Mouse (Mus musculus) lung, adult 2 months (tissue): ENCODE measurements at regions not wholly inside any gene's neighbourhood (a gene's known extent, or its start where the extent isn't known, plus 50 kb on each side); places are given as distances from the start of the nearest gene placed in this dataset.

Source experiments
- DNase-seq: peaks from one replicate; pipeline ENCODE4 v3.0.0; 2022
- H3K4me1 ChIP-seq: fragments of 200-500 bp; 2 replicates; pipeline ENCODE4 v1.6.1; 2011; ENCODE audit warnings: low read length; ENCODE audit not compliant: control insufficient read depth, insufficient read depth
- H3K4me3 ChIP-seq: fragments of 200-500 bp; replicated peaks from 2 replicates; pipeline ENCODE3; 2011; ENCODE audit warnings: low read depth, mild to moderate bottlenecking, control low read depth, low read length; ENCODE audit errors: extremely low read depth
- CTCF ChIP-seq: fragments of 200-500 bp; IDR thresholded peaks from 2 replicates; pipeline ENCODE4 v1.5.1; 2011; ENCODE audit warnings: mild to moderate bottlenecking, low read length, control low read depth; ENCODE audit not compliant: insufficient read depth
- POLR2A ChIP-seq: fragments of 200-500 bp; IDR thresholded peaks from 2 replicates; pipeline ENCODE4 v1.6.1; 2011; ENCODE audit warnings: low read depth, mild to moderate bottlenecking, control low read depth, low read length, borderline replicate concordance; ENCODE audit errors: extremely low read depth
- WGBS: fragments of 180-500 bp; shearing (Covaris S2); methylation state at CpG from one replicate; pipeline ENCODE4 v1.1.7; 2018; 5-methylcytosine and 5-hydroxymethylcytosine counted together

DNA sequence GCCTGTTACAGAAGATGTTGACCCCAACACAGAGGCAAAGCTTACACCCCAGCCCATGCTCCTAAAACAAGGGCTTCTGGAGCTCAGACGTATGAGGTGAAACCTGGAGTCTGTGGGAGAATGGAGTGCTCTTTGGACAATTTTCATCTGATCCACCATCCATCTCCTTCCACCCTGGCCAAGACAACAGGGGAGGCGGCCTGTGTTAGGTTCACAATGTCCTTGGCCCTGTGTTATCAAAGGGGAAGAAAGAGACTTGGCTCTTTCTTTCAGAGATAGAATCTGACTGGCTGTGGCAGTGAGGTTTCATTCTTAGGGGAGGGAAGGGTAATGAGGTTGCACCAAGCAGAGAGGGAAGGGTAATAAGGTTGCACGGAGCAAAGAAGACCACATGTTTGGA is 88.4 kb upstream of the Hes1 start:
- DNase-seq, result no peak
- TF ChIP-seq CTCF (no peak), POLR2A (no peak)
- 74% methylated on average over 3 of the region's 3 CpGs for WGBS

DNA sequence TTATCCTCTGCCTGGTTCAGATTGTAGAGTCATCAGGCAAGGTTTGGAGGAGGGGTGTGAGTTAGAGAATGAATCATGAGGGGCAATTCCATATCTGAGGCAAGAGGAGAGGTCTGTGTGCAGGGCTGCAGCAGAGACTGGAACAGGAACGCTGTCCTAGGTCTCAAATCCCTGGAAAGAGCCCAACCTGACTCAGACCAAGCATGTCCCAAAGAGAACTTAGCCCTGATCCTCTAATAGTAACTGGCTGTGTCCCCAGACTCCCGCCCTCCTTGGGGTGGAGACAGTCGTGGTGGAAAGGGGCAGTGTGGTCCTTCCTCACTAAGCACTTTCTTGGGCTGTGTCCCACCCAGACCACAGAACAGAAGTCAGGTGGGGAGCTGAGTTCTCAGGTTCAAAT is 87.2 kb upstream of the Hes1 start:
- no peak for DNase-seq
- 0 out of 2 replicates have a peak, but pooled peaks cover 2% of the 10 kb centered on the region for H3K4me1 ChIP-seq
- TF ChIP-seq CTCF (no peak), POLR2A (no peak)
- H3K4me3 ChIP-seq, result no peak overlapping the region
- whole genome bisulfite sequencing, result 62% methylated on average over 3 of the region's 3 CpGs

More for the DNA sequence above, 88.4 kb upstream of the Hes1 start:
- 0 out of 2 replicates have a peak, but pooled peaks cover 2% of the 10 kb centered on the region for H3K4me1 ChIP-seq
- H3K4me3 ChIP-seq, result no peak overlapping the region

- no peak overlapping the region for H3K4me3 ChIP-seq
- TF ChIP-seq POLR2A (no peak), CTCF (no peak)
- WGBS, result 57% methylated on average over 8 of the region's 8 CpGs
- 0 out of 2 replicates have a peak, but pooled peaks cover 2% of the 10 kb centered on the region for H3K4me1 ChIP-seq
- no peak for DNase-seq
Observed at GRCm38 (mm10) chr16:29977711-29978110, 86.5 kb upstream of the Hes1 start.

DNA sequence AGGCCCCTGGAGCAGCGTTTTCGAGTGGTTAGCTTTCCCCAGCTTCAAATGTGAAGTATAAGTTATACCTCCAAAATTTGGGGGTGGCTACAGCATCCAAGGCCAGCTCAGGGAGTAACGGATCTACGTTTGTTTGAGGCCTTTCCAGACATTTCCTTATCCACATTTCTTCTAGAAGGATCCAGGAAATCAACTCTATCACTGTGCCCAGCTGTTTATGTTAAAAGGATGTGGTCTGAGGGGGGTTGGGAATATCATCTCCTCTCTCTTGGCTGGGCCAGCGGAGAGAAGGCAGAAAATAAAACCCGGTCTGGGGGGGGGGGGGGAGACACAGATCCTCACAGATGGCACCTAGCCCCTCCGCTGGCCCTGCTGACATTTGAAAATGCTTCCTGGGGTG is 85.1 kb upstream of the Hes1 start:
- DNase-seq, result no peak
- WGBS, result 57% methylated on average over 7 of the region's 7 CpGs
- H3K4me1 ChIP-seq, result 0 out of 2 replicates have a peak, but pooled peaks cover 2% of the 10 kb centered on the region
- no peak overlapping the region for H3K4me3 ChIP-seq
- TF ChIP-seq CTCF (no peak), POLR2A (no peak)

GRCm38 (mm10) chr16:29981543-29981942 is 82.6 kb upstream of the Hes1 start:
- WGBS, result 88% methylated on average over 7 of the region's 7 CpGs
- TF ChIP-seq CTCF (no peak), POLR2A (no peak)
- H3K4me3 ChIP-seq, result no peak overlapping the region
- H3K4me1 ChIP-seq, result 0 out of 2 replicates have a peak, but pooled peaks cover 2% of the 10 kb centered on the region
- no peak for DNase-seq

DNA sequence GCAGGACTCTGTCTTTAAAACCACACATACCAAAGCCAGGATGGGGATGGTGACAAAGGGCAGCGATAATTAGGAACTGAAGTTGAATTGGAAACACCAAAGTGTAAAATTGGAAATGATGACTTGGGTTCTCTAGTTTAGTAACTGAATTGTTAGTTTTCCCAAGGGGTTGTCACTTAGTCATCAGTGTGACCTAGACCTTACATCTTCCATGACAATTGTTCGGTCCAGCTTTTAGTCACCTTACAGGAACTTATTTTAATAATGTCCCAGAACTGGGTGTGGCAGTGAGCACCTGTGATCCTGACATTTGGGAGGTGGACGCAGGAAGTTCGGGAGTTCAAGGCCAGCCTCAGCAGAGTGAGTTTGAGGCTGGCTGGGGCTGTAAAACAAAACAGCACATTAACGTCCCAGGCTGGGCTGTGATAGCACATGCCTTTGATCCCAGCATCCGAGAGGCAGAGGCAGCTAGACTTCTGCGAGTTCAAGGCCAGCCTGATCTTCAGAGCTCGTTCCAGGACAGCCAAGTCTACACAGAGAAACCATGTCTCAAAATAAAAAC is 81.9 kb upstream of the Hes1 start:
- WGBS, result 92% methylated on average over 8 of the region's 8 CpGs
- TF ChIP-seq CTCF (no peak), POLR2A (no peak)
- Histone ChIP-seq H3K4me3 (no peak overlapping the region), H3K4me1 (0 out of 2 replicates have a peak, but pooled peaks cover under 1% of the 10 kb centered on the region)
- DNase-seq, result no peak

DNA sequence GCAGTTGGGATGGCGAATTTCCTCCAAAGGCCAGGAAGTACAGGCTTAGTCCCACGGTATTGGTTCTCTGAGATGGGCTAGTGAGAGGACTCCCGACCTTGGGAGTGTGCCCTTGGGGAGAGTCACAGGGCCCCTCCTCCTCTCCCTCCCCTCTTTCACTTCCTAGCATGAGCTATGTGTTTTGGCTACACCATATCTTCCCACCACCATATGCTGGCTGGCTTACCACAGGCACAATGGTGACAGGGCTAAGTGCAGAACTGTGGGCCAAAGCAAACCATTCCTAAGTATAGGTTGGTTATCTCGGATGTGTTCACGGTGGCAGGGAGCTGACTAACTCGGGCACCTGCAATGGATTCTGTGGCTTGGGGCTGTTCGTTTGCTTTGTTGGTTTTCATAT is 81.0 kb upstream of the Hes1 start:
- Histone ChIP-seq H3K4me3 (no peak overlapping the region), H3K4me1 (no peaks in the 10 kb centered on the region)
- TF ChIP-seq CTCF (no peak), POLR2A (no peak)
- no peak for DNase-seq
- 73% methylated on average over 7 of the region's 7 CpGs for WGBS

- Histone ChIP-seq H3K4me3 (no peak overlapping the region), H3K4me1 (0 out of 2 replicates have a peak, but pooled peaks cover under 1% of the 10 kb centered on the region)
- TF ChIP-seq CTCF (no peak), POLR2A (no peak)
- no peak for DNase-seq
- WGBS, result 91% methylated on average over 11 of the region's 11 CpGs
Observed at GRCm38 (mm10) chr16:29985126-29985931, 78.9 kb upstream of the Hes1 start.

DNA sequence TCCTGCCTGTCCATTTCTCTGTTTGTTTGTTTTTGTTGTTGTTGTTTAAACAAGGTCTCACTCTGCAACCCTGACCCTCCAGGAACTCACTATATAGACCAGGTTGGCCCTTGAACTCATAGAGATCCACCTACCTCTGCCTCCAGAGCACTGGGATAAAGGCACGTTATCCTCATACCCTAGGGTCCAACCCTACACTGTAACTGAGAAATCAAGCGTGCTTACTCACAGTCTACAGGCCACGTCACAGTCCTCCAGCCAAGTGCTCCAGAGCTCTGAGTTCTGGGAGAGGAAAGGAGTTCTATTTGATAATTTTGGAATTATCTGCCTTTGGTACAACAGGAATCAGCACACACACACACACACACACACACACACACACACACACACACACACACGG is 76.6 kb upstream of the Hes1 start:
- Histone ChIP-seq H3K4me3 (no peak overlapping the region), H3K4me1 (0 out of 2 replicates have a peak, but pooled peaks cover 3% of the 10 kb centered on the region)
- no peak for DNase-seq
- TF ChIP-seq CTCF (no peak), POLR2A (no peak)
- WGBS, result 97% methylated on average over 4 of the region's 4 CpGs

GRCm38 (mm10) chr16:29987999-29988398 is 76.2 kb upstream of the Hes1 start:
- H3K4me3 ChIP-seq, result no peak overlapping the region

More at GRCm38 (mm10) chr16:29987999-29988398, 76.2 kb upstream of the Hes1 start:
- 0 out of 2 replicates have a peak, but pooled peaks cover 3% of the 10 kb centered on the region for H3K4me1 ChIP-seq
- TF ChIP-seq CTCF (no peak), POLR2A (no peak)
- DNase-seq, result no peak
- WGBS, result 93% methylated on average over 6 of the region's 6 CpGs
